Mouse (Mus musculus): Measurements from ENCODE around the gene Med8. TPM values are rescaled to one million over a fixed set of nuclear protein-coding genes. Genes with fewer than 3 reads are reported as not detected.

Med8 gene
- polyA plus RNA-seq, 1 experiment from 2014 or later: 91.0 TPM

- Histone ChIP-seq H3K27me3 (ENCODE audit: control insufficient read depth, insufficient read depth, low read length) (no peaks in the 10 kb centered on the region), H3K4me3 (replicated peaks; ENCODE audit: low read length) (no peak overlapping the region), H3K27ac (ENCODE audit: low read length) (no peak overlapping the region), H3K9me3 (replicated peaks; ENCODE audit: control insufficient read depth, low read length) (no peaks in the 10 kb centered on the region), H3K4me1 (ENCODE audit: control insufficient read depth, insufficient read depth, low read length) (no peaks in the 10 kb centered on the region), H3K4me2 (ENCODE audit: low read depth, low read length) (no peak overlapping the region), H3K9ac (ENCODE audit: low read length) (no peak overlapping the region), H3K36me3 (ENCODE audit: control insufficient read depth, insufficient read depth, low read length) (0 out of 2 replicates have a peak, but pooled peaks cover 13% of the 10 kb centered on the region)
- ATAC-seq (ENCODE audit: insufficient read depth, low FRiP score): no peak
- 83% methylated on average over 5 of the region's 5 CpGs for WGBS
Measured at GRCm38 (mm10) chr4:118401918-118402317, 7.2 kb upstream of the Med8 start.

GRCm38 (mm10) chr4:118402701-118403100, 6.4 kb upstream of the Med8 start:
- H3K27me3 ChIP-seq (ENCODE audit: control insufficient read depth, insufficient read depth, low read length): no peaks in the 10 kb centered on the region
- no peak for ATAC-seq (ENCODE audit: insufficient read depth, low FRiP score)
- no peaks in the 10 kb centered on the region for H3K4me1 ChIP-seq (ENCODE audit: control insufficient read depth, insufficient read depth, low read length)

GRCm38 (mm10) chr4:118410871-118411270, 1.7 kb downstream of the Med8 start:
- Histone ChIP-seq H3K4me1 (ENCODE audit: control insufficient read depth, insufficient read depth, low read length) (peaks cover 9% of the 10 kb centered on the region), H3K36me3 (ENCODE audit: control insufficient read depth, insufficient read depth, low read length) (no peaks in the 10 kb centered on the region; the same call in 1 of the 2 replicates), H3K27ac (ENCODE audit: low read length) (no peak overlapping the region), H3K4me2 (ENCODE audit: low read depth, low read length) (no peak overlapping the region), H3K9ac (ENCODE audit: low read length) (no peak overlapping the region), H3K4me3 (replicated peaks; ENCODE audit: low read length) (no peak overlapping the region), H3K27me3 (ENCODE audit: control insufficient read depth, insufficient read depth, low read length) (no peaks in the 10 kb centered on the region), H3K9me3 (replicated peaks; ENCODE audit: control insufficient read depth, low read length) (no peaks in the 10 kb centered on the region)
- no peak for ATAC-seq (ENCODE audit: insufficient read depth, low FRiP score)
- WGBS: 93% methylated on average over 5 of the region's 5 CpGs

More at GRCm38 (mm10) chr4:118402701-118403100, 6.4 kb upstream of the Med8 start:
- H3K9me3 ChIP-seq (replicated peaks; ENCODE audit: control insufficient read depth, low read length): no peaks in the 10 kb centered on the region
- no peak overlapping the region for H3K4me3 ChIP-seq (replicated peaks; ENCODE audit: low read length)
- WGBS: 92% methylated on average over 12 of the region's 12 CpGs
- 0 out of 2 replicates have a peak, but pooled peaks cover 13% of the 10 kb centered on the region for H3K36me3 ChIP-seq (ENCODE audit: control insufficient read depth, insufficient read depth, low read length)
- no peak overlapping the region for H3K4me2 ChIP-seq (ENCODE audit: low read depth, low read length)
- no peak overlapping the region for H3K9ac ChIP-seq (ENCODE audit: low read length)
- no peak overlapping the region for H3K27ac ChIP-seq (ENCODE audit: low read length)

- Histone ChIP-seq H3K9ac (ENCODE audit: low read length) (no peak overlapping the region), H3K4me3 (replicated peaks; ENCODE audit: low read length) (no peak overlapping the region), H3K27ac (ENCODE audit: low read length) (no peak overlapping the region), H3K9me3 (replicated peaks; ENCODE audit: control insufficient read depth, low read length) (no peaks in the 10 kb centered on the region), H3K4me1 (ENCODE audit: control insufficient read depth, insufficient read depth, low read length) (peaks cover 4% of the 10 kb centered on the region; the same call in 1 of the 2 replicates), H3K36me3 (ENCODE audit: control insufficient read depth, insufficient read depth, low read length) (no peaks in the 10 kb centered on the region; the same call in 1 of the 2 replicates), H3K4me2 (ENCODE audit: low read depth, low read length) (no peak overlapping the region), H3K27me3 (ENCODE audit: control insufficient read depth, insufficient read depth, low read length) (no peaks in the 10 kb centered on the region)
- ATAC-seq (ENCODE audit: insufficient read depth, low FRiP score): no peak
- WGBS: 95% methylated on average over 5 of the region's 5 CpGs
Measured at GRCm38 (mm10) chr4:118413553-118413952, 4.4 kb downstream of the Med8 start.

- peak; percentile 29; the same call in 1 of the 2 replicates for ATAC-seq (ENCODE audit: insufficient read depth, low FRiP score)
- Histone ChIP-seq H3K4me3 (replicated peaks; ENCODE audit: low read length) (no peak overlapping the region), H3K9ac (ENCODE audit: low read length) (no peak overlapping the region), H3K36me3 (ENCODE audit: control insufficient read depth, insufficient read depth, low read length) (peaks cover 3% of the 10 kb centered on the region; the same call in 1 of the 2 replicates), H3K27ac (ENCODE audit: low read length) (no peak overlapping the region), H3K9me3 (replicated peaks; ENCODE audit: control insufficient read depth, low read length) (no peaks in the 10 kb centered on the region), H3K4me1 (ENCODE audit: control insufficient read depth, insufficient read depth, low read length) (no peaks in the 10 kb centered on the region), H3K27me3 (ENCODE audit: control insufficient read depth, insufficient read depth, low read length) (no peaks in the 10 kb centered on the region), H3K4me2 (ENCODE audit: low read depth, low read length) (no peak overlapping the region)
- 86% methylated on average over 2 of the region's 2 CpGs for WGBS
Measured at GRCm38 (mm10) chr4:118415779-118416178, 6.6 kb downstream of the Med8 start.

GRCm38 (mm10) chr4:118416329-118416728, 7.2 kb downstream of the Med8 start:
- H3K36me3 ChIP-seq (ENCODE audit: control insufficient read depth, insufficient read depth, low read length): peaks cover 3% of the 10 kb centered on the region; the same call in 1 of the 2 replicates
- no peak overlapping the region for H3K9ac ChIP-seq (ENCODE audit: low read length)
- no peak for ATAC-seq (ENCODE audit: insufficient read depth, low FRiP score)
- H3K4me1 ChIP-seq (ENCODE audit: control insufficient read depth, insufficient read depth, low read length): no peaks in the 10 kb centered on the region
- H3K27ac ChIP-seq (ENCODE audit: low read length): no peak overlapping the region
- no peak overlapping the region for H3K4me2 ChIP-seq (ENCODE audit: low read depth, low read length)
- H3K9me3 ChIP-seq (replicated peaks; ENCODE audit: control insufficient read depth, low read length): no peaks in the 10 kb centered on the region
- no peaks in the 10 kb centered on the region for H3K27me3 ChIP-seq (ENCODE audit: control insufficient read depth, insufficient read depth, low read length)
- no peak overlapping the region for H3K4me3 ChIP-seq (replicated peaks; ENCODE audit: low read length)
- WGBS: 89% methylated on average over 5 of the region's 5 CpGs

- H3K9me3 ChIP-seq (replicated peaks; ENCODE audit: control insufficient read depth, low read length): no peaks in the 10 kb centered on the region
- H3K4me3 ChIP-seq (replicated peaks; ENCODE audit: low read length): no peak overlapping the region
- H3K36me3 ChIP-seq (ENCODE audit: control insufficient read depth, insufficient read depth, low read length): peaks cover 3% of the 10 kb centered on the region; the same call in 1 of the 2 replicates
- ATAC-seq (ENCODE audit: insufficient read depth, low FRiP score): no peak
- no peak overlapping the region for H3K27ac ChIP-seq (ENCODE audit: low read length)
- WGBS: 82% methylated on average over 13 of the region's 13 CpGs
- no peak overlapping the region for H3K4me2 ChIP-seq (ENCODE audit: low read depth, low read length)
- H3K4me1 ChIP-seq (ENCODE audit: control insufficient read depth, insufficient read depth, low read length): no peaks in the 10 kb centered on the region
- no peaks in the 10 kb centered on the region for H3K27me3 ChIP-seq (ENCODE audit: control insufficient read depth, insufficient read depth, low read length)
- H3K9ac ChIP-seq (ENCODE audit: low read length): no peak overlapping the region
Measured at GRCm38 (mm10) chr4:118417112-118417797, 8.1 kb downstream of the Med8 start.

GRCm38 (mm10) chr4:118421384-118421783, 12.2 kb downstream of the Med8 start:
- Histone ChIP-seq H3K9me3 (replicated peaks; ENCODE audit: control insufficient read depth, low read length) (no peaks in the 10 kb centered on the region), H3K4me3 (replicated peaks; ENCODE audit: low read length) (no peak overlapping the region), H3K27ac (ENCODE audit: low read length) (no peak overlapping the region), H3K9ac (ENCODE audit: low read length) (no peak overlapping the region), H3K4me1 (ENCODE audit: control insufficient read depth, insufficient read depth, low read length) (no peaks in the 10 kb centered on the region), H3K27me3 (ENCODE audit: control insufficient read depth, insufficient read depth, low read length) (no peaks in the 10 kb centered on the region), H3K36me3 (ENCODE audit: control insufficient read depth, insufficient read depth, low read length) (peaks cover 3% of the 10 kb centered on the region; the same call in 1 of the 2 replicates), H3K4me2 (ENCODE audit: low read depth, low read length) (no peak overlapping the region)
- ATAC-seq (ENCODE audit: insufficient read depth, low FRiP score): peak; percentile 58; the same call in 1 of the 2 replicates
- 95% methylated on average over 3 of the region's 3 CpGs for WGBS

GRCm38 (mm10) chr4:118424541-118425160, 15.5 kb downstream of the Med8 start:
- H3K4me2 ChIP-seq (ENCODE audit: low read depth, low read length): no peak overlapping the region
- no peak overlapping the region for H3K9ac ChIP-seq (ENCODE audit: low read length)
- H3K36me3 ChIP-seq (ENCODE audit: control insufficient read depth, insufficient read depth, low read length): peaks cover 3% of the 10 kb centered on the region; the same call in 1 of the 2 replicates
- ATAC-seq (ENCODE audit: insufficient read depth, low FRiP score): no peak
- no peaks in the 10 kb centered on the region for H3K9me3 ChIP-seq (replicated peaks; ENCODE audit: control insufficient read depth, low read length)
- H3K4me3 ChIP-seq (replicated peaks; ENCODE audit: low read length): no peak overlapping the region
- 68% methylated on average over 4 of the region's 4 CpGs for WGBS
- peaks cover 18% of the 10 kb centered on the region for H3K4me1 ChIP-seq (ENCODE audit: control insufficient read depth, insufficient read depth, low read length)
- no peak overlapping the region for H3K27ac ChIP-seq (ENCODE audit: low read length)
- H3K27me3 ChIP-seq (ENCODE audit: control insufficient read depth, insufficient read depth, low read length): no peaks in the 10 kb centered on the region
